Mouse (Mus musculus) 3134 (cell line): ENCODE data around the gene Vps13d.

Experiments used
- DNase-seq: peaks from one replicate; pipeline ENCODE4 v3.0.0-alpha.2; 2011; ENCODE audit warnings: low spot score; ENCODE audit not compliant: insufficient read length; ENCODE audit errors: extremely low read depth

Gene Vps13d

DNA sequence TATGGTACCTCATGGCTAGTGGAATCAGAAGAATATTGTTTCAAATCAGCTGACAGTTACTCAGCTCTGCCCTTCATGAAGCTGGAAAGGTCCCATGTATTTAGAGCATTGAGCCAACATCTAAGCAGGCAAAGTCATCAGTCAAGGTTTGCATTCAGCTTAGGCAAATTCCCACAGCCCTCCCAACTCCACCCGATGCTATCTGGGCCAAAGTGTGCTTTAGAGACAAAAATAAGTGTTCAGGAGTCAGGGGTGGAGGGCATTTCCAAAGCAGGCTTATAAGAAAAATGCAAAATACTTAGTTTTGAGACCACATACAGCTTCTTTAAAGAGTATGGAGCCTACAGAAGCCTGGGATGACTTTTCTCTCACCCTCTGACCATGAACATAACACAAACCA, 95.5 kb downstream of the Vps13d start:
- no peak for DNase-seq

DNA sequence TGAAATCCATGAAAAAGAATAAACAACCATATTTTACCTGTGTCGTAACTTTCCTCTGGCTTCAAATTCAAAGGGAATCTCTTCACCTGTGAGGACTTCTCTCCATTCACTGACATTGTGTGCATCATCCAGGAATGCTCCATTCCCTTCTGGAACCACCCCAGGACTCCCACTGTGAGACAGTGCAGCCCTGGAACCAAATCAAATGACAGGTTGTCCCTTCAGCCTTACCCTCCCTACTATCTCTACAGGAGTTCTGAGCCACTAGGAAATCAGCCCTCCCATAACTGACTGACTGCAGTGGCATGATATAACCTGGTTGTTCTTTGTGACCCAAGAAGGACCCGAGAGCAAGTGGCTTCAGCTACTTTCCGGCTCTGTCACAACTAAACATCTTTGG, 96.8 kb downstream of the Vps13d start:
- no peak for DNase-seq

DNA sequence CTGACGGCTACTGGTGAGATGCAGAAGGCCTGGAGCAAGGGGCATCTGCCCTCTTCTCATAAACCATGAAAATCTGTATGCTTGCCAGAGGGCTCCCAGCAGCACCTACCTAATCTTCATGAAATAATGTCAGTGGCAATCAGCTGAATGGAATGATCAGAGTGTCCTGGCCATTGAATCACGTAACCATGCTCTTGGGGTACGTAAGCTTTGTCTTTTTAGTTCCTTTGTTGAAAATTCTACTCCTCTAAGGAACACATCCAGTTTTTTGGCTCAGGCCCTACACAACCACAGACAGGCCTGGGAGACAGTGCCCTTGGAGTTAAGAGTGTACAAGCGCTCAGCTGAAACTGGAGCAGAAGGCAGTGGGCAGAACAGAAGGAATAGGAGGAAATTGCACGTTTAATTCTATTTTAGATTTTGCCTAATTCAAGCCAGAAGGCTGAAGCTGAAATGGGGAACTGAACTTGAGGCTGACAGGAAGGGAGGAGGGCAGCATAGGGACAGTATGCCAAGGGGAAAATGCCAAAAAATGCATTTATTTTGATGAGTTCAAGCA, 98.2 kb downstream of the Vps13d start:
- no peak for DNase-seq

DNA sequence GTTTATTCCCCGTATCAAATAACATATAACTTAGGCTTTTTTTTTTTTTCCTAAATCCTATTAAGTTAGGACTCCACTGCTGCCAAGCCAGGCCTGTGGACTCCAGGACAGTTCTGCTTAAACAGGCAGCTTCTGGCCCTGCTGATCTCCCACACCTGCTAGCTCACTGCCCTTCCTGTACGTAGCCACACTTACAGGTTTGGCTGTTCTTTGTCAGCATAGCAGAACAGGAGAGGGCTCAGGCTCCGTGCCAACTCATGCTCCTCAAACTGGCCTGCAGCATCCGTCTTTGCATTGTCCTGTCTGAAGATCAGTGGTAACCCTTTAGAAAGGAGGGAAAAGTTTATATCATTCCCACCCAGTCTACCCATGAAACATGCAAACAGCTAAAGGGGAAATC, 108.3 kb downstream of the Vps13d start:
- no peak for DNase-seq

DNA sequence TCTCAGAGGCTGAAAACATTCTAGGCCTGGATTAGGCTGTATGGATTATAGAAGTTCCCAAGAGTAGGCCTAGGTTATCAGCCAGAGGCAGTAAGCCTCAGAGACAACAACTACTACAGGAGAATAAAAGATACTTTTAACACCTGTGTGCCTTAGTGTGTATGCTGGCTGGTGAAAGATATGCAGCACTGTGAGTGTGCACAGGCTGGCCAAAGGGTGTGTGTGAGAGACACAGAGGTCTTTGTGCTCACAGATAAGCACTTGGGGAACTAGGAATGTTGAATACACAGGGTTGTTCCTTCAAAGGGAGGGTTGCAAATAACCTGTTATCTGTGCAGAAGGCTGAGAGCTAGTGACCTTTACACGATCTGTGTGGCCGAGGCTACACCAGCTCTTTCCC, 115.5 kb downstream of the Vps13d start:
- no peak for DNase-seq

DNA sequence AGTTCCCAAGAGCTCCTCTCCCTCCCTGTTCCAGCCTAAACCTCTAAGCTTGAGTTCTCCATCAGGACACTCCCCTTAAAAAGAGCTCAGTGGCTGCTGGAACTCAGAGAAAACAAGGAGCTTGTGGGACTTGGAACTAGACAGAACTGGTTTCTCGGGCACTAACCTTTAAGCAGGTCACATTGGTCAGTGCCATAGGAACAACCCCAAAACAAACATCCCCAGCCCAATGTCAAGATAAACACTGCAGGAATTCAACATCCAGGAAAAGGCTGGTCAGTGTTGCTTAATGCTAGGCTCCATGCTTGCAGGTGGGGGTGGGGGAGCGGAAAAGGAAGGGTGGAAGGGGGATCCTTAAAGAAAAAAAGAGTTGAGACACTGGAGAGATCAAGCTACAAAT, 120.5 kb downstream of the Vps13d start:
- DNase-seq = no peak

DNA sequence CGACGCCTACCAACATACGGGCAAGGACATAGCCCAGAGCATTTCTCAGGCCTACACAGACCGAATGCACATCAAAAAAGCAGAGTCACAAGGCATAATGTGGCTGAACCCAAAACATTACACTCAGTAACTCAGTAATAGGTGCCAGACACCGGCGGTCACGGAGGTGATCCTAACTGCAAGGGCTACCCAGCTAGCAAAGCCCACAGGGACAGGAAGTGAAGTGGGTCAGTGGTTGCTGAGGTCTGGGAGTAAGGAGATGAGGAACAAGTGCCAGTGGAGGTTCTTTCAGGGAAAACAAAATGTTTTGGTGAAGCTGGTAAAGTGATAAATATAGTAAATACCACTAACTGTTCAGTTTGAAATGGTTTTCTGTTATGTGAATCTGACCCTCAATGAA, 121.1 kb downstream of the Vps13d start:
- DNase-seq = no peak

DNA sequence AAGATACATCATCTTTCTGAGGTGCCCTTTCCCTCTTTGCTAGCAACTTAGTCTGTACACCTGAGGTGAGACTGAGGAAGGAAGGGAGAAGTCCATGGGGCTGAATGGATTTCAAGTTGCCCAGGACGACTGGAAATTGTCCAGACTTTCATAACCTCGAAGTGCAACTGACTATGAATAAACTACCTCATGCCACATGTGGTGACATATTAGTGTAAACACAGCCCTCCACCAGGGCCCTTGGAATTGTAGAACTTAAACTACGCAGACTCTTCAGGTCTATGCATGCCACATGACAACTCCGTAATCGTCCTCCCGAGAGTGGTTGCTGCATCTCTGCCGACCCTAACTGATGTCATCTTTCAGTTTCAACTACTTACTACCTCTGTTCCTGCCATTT, 122.9 kb downstream of the Vps13d start:
- no peak for DNase-seq

DNA sequence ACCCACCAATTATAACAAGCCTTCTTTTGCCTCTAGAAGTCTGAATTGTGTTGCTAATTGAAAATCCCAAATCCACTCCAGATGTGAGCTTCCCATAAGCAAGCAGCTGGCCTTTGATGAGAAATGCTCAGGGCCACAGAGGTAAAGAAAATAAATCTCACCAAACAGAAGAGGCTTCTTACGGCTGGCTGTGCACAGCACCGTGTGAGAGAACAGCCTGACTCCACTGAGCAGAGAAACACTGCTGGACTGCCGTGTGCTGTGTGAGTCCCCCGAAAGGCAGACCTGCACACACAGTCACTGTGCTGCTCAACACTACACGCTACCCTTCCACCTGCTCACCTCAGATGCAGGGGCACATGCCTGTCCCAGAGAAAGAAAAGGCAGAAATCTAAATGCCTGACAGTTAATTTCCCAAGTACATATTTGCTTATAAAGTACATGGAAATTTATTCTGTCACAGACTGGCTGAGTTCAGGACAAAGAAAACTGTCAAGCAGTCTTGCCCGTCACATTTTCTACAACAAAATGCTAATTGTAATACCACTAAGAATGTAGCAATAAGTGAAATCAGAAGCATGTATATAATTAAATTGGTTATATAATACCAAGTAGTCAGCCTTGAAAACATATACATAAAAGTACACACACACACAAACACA, 127.7 kb downstream of the Vps13d start:
- no peak for DNase-seq

DNA sequence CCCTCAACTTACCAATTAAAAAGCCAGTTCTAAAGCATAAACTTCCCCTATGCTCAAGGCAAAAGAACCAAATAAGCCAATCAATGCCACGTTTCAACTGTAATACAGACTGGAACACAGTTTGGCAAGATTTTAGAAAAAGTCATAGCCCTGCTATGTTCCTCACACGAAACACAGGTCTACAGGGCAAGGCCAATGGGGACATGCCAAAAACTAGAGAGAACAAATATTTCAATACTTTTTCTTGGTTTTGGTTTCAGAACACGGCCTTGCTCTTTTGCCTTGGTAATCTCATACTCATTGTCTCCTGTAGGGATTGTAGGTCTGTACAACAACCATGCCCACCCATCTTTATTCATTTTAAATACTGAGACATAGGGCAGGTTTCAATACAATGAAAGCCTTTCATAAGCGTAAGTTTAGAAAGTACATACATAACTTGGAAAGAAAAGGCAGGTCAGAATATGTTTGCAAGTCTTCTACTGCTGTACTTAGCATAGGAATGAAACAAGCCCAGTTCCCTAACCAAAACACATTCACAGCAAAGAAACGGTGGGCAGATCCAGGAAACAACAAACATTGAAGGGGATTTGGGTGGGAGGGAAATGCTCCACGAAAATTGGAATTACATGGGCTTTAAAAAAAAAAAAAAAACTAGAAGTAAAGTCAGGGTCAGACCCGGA, 128.3 kb downstream of the Vps13d start:
- DNase-seq = no peak

DNA sequence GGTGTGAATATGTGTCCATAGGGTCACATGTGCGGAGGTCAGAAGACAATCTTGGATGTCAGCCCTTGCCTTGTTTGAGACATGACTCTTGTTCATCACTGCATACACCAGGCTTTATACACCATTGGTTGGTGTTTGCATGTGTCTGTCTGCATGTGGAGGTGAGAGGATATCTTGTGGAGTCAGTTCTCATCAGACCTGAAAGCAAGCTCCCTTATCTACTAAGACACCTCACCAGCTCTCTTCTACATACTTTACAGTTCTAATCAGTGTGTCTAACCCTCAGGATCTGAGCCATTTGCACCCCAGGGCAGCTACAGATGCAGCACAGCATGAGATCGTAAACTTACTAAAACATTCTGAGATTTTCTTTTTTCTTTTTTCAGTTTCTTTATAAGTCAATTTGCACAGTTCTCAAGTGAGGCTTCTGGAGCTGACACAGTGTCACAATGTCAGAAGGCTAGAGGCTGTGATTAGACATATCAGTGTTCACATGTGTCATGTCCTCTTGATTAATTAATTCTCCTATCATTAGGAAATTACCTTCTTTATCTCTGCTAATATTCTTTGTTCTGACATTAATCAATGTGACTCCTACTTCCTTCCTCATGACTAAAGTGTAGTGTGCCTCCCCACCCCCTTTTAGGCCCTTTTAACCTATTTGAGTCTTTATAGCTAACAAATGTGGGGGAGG, 135.9 kb downstream of the Vps13d start:
- DNase-seq = no peak

DNA sequence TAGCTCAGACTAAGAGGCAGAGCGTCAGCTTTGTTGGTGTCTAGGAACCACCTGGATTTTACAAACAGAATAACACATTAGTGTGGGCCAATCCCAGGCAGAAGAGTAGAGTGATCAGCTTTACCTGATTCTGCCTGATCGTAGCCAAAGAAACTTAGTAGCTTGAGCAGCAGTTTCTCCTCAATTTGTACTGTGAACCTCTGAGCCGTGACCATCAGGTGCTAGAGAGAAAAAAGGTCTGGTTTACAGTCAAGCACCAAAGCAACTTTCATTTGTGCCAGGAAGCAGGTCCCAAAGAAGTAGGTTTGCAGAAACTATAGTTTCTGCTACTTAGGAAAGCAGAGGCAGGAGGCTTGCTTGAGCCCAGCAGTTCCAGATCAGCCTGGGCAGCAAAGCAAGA, 138.5 kb downstream of the Vps13d start:
- no peak for DNase-seq

DNA sequence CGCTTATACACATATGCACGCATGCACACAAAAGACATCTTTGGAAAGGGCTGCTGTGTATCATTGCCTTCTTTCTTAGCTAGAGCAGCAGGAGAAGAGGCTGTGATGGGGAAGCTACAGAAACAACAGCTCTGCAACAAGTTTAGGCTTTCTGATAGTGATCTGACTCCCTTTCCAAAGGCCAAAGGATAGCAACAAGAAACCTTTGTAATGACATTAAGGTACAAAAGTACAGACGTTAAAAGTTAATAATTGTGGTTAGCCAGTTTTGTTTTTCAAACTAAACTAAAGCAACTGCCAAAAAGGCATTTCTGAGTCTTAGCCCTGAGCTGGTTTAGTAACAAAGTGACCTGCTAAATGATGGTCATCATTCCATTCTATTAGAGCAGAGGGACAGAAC, 139.0 kb downstream of the Vps13d start:
- DNase-seq = no peak

DNA sequence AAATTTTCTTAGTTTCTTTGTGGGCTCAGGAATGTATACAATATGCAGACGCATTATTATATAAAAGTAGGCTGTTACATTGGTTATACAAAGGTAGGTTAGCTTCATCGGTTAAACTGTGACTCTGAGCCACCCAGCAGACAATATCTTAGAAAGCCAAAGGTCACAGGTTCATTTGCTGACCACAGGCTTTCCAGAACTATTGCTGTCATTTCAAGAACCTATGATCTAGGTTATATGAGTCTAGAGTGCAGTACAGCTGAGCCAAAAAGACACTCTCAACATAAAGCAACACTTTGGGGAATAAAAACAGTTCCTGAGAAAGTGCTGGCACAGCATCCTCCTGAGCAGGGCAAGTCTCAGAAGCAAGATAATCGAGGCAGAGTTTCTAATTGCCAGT, 140.4 kb downstream of the Vps13d start:
- DNase-seq = no peak

DNA sequence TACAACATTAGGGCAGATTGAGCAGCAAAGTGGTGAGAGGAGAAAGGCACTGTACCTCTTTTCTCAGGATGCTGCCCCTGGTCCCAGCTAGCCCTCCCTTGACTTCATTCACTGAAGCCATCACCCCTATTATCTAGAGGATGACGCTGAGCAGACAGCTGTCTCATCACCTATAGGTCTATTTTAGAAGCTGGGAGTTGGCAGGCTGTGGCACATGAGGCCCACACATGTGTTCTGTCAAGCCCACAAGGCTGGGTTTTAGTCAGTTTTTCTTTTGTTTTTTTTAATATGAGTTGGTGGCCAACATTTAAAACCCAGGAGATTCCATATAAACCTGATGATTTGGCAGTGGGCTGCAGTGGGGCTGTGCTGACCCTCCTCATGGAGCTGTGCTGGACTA, 142.1 kb downstream of the Vps13d start:
- DNase-seq = no peak

DNA sequence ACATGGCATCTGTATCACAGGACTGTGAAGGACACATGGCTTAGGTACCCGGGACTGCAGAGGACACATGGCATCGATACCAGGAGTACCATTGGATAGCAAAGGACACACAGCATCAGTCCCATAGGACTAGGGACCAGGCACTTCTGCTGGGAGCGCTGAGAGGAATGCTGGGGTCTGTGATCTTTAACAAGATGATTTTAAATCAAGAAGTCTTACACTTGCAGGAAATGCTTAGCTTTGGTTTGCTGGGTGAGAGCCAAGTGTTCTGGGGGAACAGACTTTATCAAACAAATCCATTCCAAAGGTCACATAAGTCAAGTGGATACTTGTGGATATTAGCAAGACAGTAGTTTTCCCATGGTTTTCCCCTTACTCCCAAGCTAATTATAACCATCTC, 142.5 kb downstream of the Vps13d start:
- DNase-seq = no peak

DNA sequence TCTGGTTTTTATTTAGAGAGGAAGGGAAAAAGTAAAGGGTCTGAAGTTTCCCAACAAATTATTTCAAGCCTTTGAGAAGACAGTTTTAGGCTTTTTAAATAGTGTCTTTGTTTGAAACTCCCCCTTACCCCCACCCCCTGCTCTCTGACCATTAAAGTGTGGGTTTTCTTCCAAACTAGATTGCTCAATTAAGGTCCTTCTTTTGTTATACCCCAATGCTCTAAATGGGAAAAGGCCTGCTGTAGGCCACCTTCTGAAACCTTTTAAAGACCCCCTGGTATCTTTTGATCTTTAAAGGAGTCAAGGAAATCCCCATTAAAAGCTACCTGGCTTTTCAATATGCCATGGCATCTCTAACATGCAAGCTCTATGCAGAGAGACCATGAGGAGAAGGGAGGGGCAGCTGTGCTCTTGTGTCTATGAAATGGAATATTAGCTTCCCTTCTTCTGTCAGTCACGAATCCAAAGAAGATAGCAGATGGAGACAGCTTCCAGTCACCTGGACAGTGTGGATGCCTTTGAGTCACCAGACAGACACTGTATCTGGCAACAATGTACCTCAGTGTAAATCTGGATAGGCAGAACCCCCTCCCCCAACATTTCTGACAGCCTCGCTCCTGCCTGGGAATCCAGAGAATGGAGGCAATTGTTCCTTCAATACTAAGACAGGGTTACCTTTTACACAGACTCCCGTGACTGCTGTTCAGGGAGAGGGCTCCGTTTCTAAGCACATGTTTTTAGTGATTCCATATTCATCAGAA, 143.4 kb downstream of the Vps13d start:
- DNase-seq = no peak

DNA sequence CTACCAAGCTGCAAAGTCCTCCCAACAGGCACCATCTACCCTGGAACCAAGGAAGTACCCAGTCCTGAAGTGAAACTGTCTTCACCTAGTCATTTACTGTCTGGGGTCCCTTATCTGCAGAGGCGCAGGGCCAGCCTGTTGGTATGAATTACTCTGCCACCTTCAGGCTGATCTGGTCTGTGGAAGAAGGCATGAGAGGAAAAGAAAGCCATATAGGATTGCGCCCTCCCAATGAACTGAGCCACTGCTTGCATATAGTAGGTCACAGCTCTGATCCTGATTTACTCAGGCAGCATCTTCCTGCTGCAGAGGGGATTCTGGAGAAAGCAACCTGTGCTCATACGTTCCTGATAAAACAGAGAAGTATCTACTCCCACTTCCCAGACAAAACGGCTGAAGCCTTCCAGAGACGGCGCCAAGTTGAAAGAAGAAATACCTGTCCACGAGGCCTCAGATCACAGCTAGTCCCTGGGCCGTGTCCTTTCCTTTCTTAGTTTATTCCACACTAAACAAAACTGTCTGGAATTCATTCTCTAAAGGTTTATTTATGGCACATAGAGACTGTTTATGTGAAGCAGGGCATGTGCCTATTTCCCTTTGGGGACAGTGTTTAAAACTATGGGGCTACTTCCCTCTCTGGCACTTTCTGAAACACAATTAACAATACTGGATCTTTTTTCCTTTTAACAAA, 144.1 kb downstream of the Vps13d start:
- no peak for DNase-seq

DNA sequence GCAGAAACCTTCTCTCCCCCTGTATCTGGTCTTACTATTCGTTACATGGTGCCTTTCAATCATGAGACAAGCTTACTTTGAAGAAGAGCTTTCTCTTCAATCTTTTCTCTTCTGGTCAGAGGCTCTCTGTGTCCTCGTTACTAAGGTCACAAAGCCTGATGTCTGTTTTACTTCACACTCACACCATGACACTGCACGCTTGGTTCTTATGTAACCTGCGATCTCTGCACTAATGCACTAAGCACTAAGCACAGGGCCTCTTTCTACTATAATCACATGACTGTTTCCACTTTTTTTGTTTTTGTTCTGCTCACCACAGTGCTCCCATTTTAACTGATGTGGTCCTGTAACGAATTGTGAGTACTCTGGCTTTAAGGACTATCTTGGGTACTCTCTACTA, 146.8 kb downstream of the Vps13d start:
- no peak for DNase-seq

DNA sequence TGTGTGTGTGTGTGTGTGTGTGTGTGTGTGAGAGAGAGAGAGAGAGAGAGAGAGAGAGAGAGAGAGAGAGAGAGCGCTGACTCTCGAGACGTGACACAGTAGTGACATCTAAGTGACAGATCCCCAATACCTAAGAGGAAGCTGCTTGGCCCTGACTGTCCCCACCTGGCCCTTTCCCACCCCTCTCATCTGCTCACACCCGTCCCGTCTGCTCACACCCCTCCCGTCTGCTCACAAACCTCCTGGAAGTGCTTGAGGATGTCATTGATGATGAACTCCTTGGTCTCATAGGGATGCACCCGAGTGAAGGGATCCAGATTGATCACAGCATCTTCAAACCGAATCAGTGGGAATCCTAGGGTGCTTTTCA, 148.8 kb downstream of the Vps13d start:
- no peak for DNase-seq
